Mouse (Mus musculus) cortical plate, adult 2 months (tissue): Measurements from ENCODE around the gene Hivep2.

Source experiments
- CTCF ChIP-seq: fragments of 200-500 bp; IDR thresholded peaks from 2 replicates; pipeline ENCODE4 v1.5.1; 2011; ENCODE audit warnings: mild to moderate bottlenecking, control low read depth, low read length; ENCODE audit not compliant: insufficient read depth; ENCODE audit errors: extremely low read depth
- POLR2A ChIP-seq: fragments of 200-500 bp; IDR thresholded peaks from 2 replicates; pipeline ENCODE4 v1.6.1; 2011; ENCODE audit warnings: mild to moderate bottlenecking, low read length, control low read depth; ENCODE audit not compliant: insufficient read depth; ENCODE audit errors: extremely low read depth

- TF ChIP-seq POLR2A (no peak), CTCF (no peak)
Observed at GRCm38 (mm10) chr10:14030458-14031035, 64.7 kb downstream of the Hivep2 start.
